Mouse (Mus musculus): ENCODE data around the gene Agpat1. TPM values are rescaled to one million over a fixed set of nuclear protein-coding genes. Genes with fewer than 3 reads are reported as not detected.
A peak's percentile ranks its signal among the peaks of the same experiment; 100 is the strongest.

The Agpat1 gene
- polyA plus RNA-seq, 1 experiment, result 236 TPM

DNA sequence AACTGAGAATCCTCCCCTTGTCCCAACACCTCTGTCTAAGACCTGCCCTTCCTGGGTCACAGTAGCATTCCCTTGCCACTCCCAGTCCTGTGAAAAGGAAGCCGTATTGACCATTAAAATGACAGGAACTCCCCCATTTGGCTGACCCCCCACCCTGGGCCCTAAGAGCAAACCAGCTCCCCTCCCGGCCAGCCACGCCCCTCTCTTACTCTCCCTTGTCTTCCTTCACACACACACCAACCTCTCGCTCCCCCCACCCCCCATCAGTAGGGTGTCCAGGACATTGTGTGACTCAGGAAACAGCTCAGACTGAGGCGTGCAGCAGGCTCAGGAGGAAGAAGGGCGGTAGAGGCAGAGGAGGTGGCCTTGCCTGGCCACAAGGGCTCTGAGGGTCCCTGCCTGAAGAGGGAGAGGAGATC, 40.0 kb upstream of the Agpat1 start, which contains the start of gene Notch4:
Notch4 (plus strand) TSS at position 266 of the 419 bp plus-strand sequence.
- no peak for TF ChIP-seq CTCF (IDR thresholded peaks at IDR 0.05; ENCODE audit: extremely low read depth, insufficient read depth, low read length)
- TF ChIP-seq POLR2A (IDR thresholded peaks at IDR 0.05; ENCODE audit: extremely low read depth, insufficient read depth, low read length), result no peak
- Histone ChIP-seq H3K4me3 (ENCODE audit: insufficient read depth, low read length) (peak within 1 kb of the TSS; percentile 17; the same call in 1 of the 2 replicates), H3K27ac (ENCODE audit: insufficient read depth, low read length) (peak within 1 kb of the TSS; percentile 81), H3K4me1 (ENCODE audit: control insufficient read depth, insufficient read depth, low read length) (no peaks in the 10 kb centered on the region)

DNA sequence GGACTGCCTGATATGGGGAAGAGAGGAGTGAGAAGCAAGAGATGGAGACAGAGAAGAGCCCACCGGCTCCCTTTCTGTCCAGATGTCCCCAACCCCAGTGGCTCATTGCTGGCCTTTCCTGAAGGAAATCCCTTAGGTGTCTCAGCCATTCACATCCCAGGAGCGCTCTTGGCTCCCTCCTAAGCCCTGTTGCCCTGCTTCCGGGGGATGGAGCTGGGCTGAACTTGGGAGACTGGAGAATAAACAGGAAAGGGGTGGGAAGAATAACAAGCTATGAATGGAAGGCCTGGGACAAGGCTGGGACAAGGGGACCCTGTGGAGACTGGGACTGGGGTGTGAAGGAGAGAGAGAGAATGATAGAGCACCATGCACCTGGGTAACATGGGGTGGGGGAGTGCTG, 39.3 kb upstream of the Agpat1 start:
- TF ChIP-seq POLR2A (IDR thresholded peaks at IDR 0.05; ENCODE audit: extremely low read depth, insufficient read depth, low read length) (0 out of 2 replicates have a peak, but pooled peaks have one; percentile 24), CTCF (IDR thresholded peaks at IDR 0.05; ENCODE audit: extremely low read depth, insufficient read depth, low read length) (no peak)
- peak overlapping the region; percentile 81 for H3K27ac ChIP-seq (ENCODE audit: insufficient read depth, low read length)
- peak overlapping the region; percentile 17; the same call in 1 of the 2 replicates for H3K4me3 ChIP-seq (ENCODE audit: insufficient read depth, low read length)
- no peaks in the 10 kb centered on the region for H3K4me1 ChIP-seq (ENCODE audit: control insufficient read depth, insufficient read depth, low read length)

DNA sequence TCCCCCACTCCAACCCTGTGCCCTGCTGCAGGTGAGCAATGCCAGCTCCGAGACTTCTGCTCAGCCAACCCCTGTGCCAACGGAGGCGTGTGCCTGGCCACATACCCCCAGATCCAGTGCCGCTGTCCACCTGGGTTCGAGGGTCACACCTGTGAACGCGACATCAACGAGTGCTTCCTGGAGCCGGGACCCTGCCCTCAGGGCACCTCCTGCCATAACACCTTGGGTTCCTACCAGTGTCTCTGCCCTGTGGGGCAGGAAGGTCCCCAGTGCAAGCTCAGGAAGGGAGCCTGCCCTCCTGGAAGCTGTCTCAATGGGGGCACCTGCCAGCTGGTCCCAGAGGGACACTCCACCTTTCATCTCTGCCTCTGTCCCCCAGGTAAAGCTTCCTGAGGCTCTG, 36.8 kb upstream of the Agpat1 start:
- TF ChIP-seq CTCF (IDR thresholded peaks at IDR 0.05; ENCODE audit: extremely low read depth, insufficient read depth, low read length) (no peak), POLR2A (IDR thresholded peaks at IDR 0.05; ENCODE audit: extremely low read depth, insufficient read depth, low read length) (no peak)
- no peak overlapping the region for H3K4me3 ChIP-seq (ENCODE audit: insufficient read depth, low read length)
- H3K4me1 ChIP-seq (ENCODE audit: control insufficient read depth, insufficient read depth, low read length), result no peaks in the 10 kb centered on the region
- H3K27ac ChIP-seq (ENCODE audit: insufficient read depth, low read length), result no peak overlapping the region

DNA sequence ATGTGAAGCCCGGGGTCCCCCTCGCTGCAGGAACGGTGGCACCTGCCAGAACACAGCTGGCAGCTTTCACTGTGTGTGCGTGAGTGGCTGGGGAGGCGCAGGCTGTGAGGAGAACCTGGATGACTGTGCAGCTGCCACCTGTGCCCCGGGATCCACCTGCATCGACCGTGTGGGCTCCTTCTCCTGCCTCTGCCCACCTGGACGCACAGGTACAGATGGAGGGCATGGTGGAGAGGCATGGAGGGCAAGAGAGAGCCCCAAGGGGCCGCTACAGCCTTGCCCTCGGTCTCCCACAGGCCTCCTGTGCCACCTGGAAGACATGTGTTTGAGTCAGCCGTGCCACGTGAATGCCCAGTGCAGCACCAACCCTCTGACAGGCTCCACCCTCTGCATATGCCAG, 35.6 kb upstream of the Agpat1 start:
- Histone ChIP-seq H3K4me1 (ENCODE audit: control insufficient read depth, insufficient read depth, low read length) (no peaks in the 10 kb centered on the region), H3K27ac (ENCODE audit: insufficient read depth, low read length) (no peak overlapping the region), H3K4me3 (ENCODE audit: insufficient read depth, low read length) (no peak overlapping the region)
- no peak for TF ChIP-seq POLR2A (IDR thresholded peaks at IDR 0.05; ENCODE audit: extremely low read depth, insufficient read depth, low read length)
- TF ChIP-seq CTCF (IDR thresholded peaks at IDR 0.05; ENCODE audit: extremely low read depth, insufficient read depth, low read length), result no peak

DNA sequence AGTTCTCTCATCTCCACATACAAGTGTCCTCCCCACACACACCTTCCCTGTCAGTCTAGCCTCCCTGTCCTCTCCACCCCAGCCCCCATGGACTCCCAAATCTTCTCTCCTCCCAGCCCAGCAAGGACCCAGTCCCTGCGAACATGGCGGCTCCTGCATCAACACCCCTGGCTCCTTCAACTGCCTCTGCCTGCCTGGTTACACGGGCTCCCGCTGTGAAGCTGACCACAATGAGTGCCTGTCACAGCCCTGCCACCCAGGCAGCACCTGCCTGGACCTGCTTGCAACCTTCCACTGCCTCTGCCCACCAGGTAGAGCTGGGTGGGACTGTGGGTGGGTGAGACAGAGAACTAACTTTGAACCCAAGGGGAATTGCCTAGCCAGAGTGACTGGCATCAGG, 34.1 kb upstream of the Agpat1 start:
- Histone ChIP-seq H3K4me3 (ENCODE audit: insufficient read depth, low read length) (no peak overlapping the region), H3K4me1 (ENCODE audit: control insufficient read depth, insufficient read depth, low read length) (no peaks in the 10 kb centered on the region), H3K27ac (ENCODE audit: insufficient read depth, low read length) (no peak overlapping the region)
- TF ChIP-seq CTCF (IDR thresholded peaks at IDR 0.05; ENCODE audit: extremely low read depth, insufficient read depth, low read length), result no peak
- no peak for TF ChIP-seq POLR2A (IDR thresholded peaks at IDR 0.05; ENCODE audit: extremely low read depth, insufficient read depth, low read length)

DNA sequence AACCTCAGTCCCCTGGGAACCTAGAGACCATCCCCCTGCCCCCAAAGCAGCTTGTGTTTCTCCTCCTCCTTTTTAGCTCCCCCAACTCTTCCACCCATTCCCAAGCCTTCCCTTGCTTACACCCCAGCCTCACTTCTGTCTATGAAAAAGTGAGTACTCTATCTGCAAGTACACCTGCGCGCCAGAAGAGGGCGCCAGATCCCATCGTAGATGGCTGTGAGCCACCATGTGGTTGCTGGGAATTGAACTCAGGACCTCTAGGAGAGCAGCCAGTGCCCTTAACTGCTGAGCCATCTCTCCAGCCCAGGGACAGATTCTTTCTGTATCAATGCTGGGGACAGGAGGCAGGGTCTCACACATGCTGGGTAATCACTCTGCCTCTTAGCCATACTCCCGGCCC, 32.2 kb upstream of the Agpat1 start:
- Histone ChIP-seq H3K4me1 (ENCODE audit: control insufficient read depth, insufficient read depth, low read length) (no peaks in the 10 kb centered on the region), H3K4me3 (ENCODE audit: insufficient read depth, low read length) (no peak overlapping the region), H3K27ac (ENCODE audit: insufficient read depth, low read length) (no peak overlapping the region)
- peak; percentile 28; the same call in 1 of the 2 replicates for TF ChIP-seq CTCF (IDR thresholded peaks at IDR 0.05; ENCODE audit: extremely low read depth, insufficient read depth, low read length)
- no peak for TF ChIP-seq POLR2A (IDR thresholded peaks at IDR 0.05; ENCODE audit: extremely low read depth, insufficient read depth, low read length)

DNA sequence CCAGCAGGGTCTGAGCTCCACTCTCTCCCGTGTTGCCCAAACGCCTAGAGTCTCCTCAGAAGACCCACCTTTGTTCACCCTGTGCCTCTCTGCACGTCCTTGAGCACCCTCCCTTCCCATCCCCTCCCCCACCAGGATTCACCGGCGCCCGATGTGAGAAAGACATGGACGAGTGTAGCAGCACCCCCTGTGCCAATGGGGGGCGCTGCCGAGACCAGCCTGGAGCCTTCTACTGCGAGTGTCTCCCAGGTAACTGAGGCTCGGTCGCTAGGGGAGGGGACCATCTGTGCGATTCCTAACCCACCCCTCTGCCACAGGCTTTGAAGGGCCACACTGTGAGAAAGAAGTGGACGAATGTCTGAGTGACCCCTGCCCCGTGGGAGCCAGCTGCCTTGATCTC, 31.7 kb upstream of the Agpat1 start:
- no peak overlapping the region for H3K27ac ChIP-seq (ENCODE audit: insufficient read depth, low read length)
- TF ChIP-seq CTCF (IDR thresholded peaks at IDR 0.05; ENCODE audit: extremely low read depth, insufficient read depth, low read length), result no peak
- TF ChIP-seq POLR2A (IDR thresholded peaks at IDR 0.05; ENCODE audit: extremely low read depth, insufficient read depth, low read length), result no peak
- no peaks in the 10 kb centered on the region for H3K4me1 ChIP-seq (ENCODE audit: control insufficient read depth, insufficient read depth, low read length)
- no peak overlapping the region for H3K4me3 ChIP-seq (ENCODE audit: insufficient read depth, low read length)

DNA sequence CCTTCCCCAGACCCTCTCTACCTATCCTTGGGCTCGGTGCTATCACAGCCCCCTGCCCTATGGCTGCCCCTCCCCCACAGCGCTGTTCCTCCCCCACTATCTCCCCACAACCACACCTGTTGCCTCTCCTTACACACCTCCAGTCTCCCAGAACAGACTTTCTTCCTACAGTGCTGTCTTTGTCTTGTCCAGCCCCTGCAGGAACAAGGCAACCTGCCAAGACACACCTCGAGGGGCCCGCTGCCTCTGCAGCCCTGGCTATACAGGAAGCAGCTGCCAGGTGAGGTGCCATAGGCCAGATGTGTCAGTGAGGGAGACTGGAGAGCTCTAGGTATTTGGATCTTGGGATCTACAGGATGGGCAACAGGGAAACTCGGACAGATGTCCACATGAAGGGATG, 27.5 kb upstream of the Agpat1 start:
- H3K4me3 ChIP-seq (ENCODE audit: insufficient read depth, low read length), result no peak overlapping the region
- no peaks in the 10 kb centered on the region for H3K4me1 ChIP-seq (ENCODE audit: control insufficient read depth, insufficient read depth, low read length)
- no peak overlapping the region for H3K27ac ChIP-seq (ENCODE audit: insufficient read depth, low read length)
- TF ChIP-seq CTCF (IDR thresholded peaks at IDR 0.05; ENCODE audit: extremely low read depth, insufficient read depth, low read length) (no peak), POLR2A (IDR thresholded peaks at IDR 0.05; ENCODE audit: extremely low read depth, insufficient read depth, low read length) (no peak)

DNA sequence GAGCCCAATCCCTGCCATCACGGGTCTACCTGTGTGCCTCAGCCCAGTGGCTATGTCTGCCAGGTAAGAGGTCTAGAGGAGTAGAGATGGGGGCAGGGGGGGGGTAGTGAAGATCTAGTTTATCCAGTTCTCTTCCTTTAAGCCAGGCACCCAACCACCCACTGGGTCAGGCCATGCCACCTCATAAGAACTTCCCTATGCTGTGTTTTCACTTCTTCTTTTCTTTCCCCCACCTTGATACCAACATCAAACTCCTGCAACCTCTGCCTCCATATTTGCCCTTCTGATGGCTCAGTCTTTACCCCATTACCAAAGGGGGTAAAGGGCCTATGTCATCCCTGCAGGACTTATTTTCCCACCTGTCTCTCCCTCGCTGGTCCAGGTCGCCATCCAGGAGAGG, 26.0 kb upstream of the Agpat1 start:
- H3K4me1 ChIP-seq (ENCODE audit: control insufficient read depth, insufficient read depth, low read length), result no peaks in the 10 kb centered on the region
- no peak overlapping the region for H3K4me3 ChIP-seq (ENCODE audit: insufficient read depth, low read length)
- no peak overlapping the region for H3K27ac ChIP-seq (ENCODE audit: insufficient read depth, low read length)
- TF ChIP-seq CTCF (IDR thresholded peaks at IDR 0.05; ENCODE audit: extremely low read depth, insufficient read depth, low read length) (no peak), POLR2A (IDR thresholded peaks at IDR 0.05; ENCODE audit: extremely low read depth, insufficient read depth, low read length) (no peak)

DNA sequence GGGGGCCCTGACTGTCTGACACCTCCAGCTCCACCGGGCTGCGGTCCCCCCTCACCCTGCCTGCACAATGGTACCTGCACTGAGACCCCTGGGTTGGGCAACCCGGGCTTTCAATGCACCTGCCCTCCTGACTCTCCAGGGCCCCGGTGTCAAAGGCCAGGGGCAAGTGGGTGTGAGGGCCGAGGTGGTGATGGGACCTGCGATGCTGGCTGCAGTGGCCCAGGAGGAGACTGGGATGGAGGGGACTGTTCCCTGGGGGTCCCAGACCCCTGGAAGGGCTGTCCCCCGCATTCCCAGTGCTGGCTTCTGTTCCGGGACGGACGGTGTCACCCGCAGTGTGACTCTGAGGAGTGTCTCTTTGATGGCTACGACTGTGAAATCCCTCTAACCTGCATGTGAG, 21.5 kb upstream of the Agpat1 start:
- 0 out of 2 replicates have a peak, but pooled peaks cover 2% of the 10 kb centered on the region for H3K4me1 ChIP-seq (ENCODE audit: control insufficient read depth, insufficient read depth, low read length)
- no peak overlapping the region for H3K27ac ChIP-seq (ENCODE audit: insufficient read depth, low read length)
- no peak for TF ChIP-seq POLR2A (IDR thresholded peaks at IDR 0.05; ENCODE audit: extremely low read depth, insufficient read depth, low read length)
- TF ChIP-seq CTCF (IDR thresholded peaks at IDR 0.05; ENCODE audit: extremely low read depth, insufficient read depth, low read length), result no peak
- no peak overlapping the region for H3K4me3 ChIP-seq (ENCODE audit: insufficient read depth, low read length)

Measured in cortical plate, adult 2 months (tissue).